Mouse (Mus musculus) adrenal gland, postnatal 25 days (tissue): ENCODE measurements at regions not wholly inside any gene's neighbourhood (a gene's known extent, or its start where the extent isn't known, plus 50 kb on each side); places are given as distances from the start of the nearest gene placed in this dataset.

Source experiments
- DNase-seq: peaks from one replicate; pipeline ENCODE4 v3.0.0; 2021; ENCODE audit warnings: mixed read lengths

DNA sequence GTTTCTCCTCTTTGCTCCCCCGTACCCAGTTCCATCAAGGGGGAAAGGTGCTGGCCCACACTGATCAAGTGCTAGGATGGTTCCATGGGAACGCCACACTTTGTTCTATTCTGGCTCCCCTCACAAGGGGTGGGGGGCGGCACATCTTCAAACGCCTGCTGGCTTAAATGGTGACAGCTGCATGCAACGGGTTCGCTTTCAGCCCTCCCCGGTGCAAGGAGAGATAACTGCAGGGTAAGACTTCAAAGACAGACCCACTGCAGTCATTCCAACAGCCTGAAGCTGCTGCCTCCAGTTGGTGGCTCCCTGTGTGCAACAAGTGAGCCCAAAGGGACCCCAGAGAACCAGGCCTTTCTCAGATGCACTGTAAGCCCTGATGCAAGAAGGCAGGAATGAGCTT lies 173.9 kb upstream of the Lef1 start:
- no peak for DNase-seq

DNA sequence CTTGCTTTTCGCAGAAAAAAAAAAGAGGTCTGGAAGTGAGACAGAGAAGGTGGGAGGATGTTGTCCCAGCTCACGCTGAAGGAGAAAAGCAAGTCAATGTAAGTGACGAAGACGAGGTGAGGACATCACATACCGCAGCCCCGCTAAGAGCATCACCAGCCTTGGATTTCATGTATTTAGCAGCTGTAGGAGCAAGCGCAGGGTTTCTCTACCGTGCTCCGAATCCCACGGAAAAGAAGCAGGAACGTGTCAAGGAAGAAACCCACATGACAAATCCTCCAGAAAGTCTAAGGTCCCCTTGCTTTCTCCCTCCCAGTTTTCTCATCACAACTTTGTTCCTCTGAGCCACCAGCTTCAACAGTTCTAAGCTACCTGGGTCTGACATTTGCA lies 174.3 kb upstream of the Lef1 start:
- no peak for DNase-seq

DNA sequence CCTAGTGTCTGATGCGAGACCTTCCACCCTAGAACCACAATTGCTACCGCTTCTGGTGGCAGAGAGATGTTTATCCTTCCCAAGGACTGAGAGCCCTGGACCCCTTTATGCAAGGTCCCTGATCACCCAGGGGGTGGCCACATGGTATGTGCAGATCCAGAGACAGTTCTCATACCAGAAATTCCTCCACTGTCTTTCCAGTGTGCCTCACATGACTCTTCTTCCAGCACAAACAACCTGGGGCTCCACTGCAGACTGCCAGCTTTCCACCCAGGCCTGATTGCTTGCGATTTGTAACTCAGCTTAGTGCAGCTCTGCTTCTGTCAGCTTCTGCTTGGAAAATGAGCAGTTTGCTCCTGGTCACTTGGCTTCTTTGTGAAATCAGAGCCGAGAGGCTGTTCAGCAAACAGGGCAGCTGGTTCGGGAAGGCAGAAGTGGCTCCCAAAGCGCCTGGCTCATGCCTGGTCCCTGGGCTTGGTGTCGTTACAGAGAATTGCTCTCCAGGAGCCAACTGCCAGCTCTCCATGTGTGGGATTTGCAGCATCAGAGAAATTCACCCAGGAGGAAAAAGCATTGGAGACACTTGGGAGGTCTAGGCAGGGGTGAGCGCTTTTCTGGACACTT lies 174.9 kb upstream of the Lef1 start:
- no peak for DNase-seq

DNA sequence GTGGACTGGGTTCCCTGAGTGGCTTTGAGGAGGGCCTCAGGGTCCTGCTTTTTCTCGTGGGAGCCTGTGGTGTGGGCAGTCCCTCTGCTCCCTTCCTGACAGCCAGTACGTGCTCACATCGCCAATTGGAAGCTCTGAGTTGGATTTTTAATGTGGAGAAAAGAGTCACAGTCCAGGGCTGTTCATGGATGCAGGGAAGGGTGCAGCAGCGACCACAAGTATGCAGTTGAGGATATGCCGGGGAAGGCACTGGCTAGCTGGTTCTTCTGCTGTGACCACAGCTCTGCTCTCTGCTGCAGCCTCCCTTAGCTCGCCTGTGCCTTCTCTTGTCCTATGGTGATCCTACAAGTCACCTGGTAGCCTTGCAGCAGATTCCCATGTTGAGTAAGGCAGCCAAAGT lies 177.5 kb upstream of the Lef1 start:
- DNase-seq: no peak

DNA sequence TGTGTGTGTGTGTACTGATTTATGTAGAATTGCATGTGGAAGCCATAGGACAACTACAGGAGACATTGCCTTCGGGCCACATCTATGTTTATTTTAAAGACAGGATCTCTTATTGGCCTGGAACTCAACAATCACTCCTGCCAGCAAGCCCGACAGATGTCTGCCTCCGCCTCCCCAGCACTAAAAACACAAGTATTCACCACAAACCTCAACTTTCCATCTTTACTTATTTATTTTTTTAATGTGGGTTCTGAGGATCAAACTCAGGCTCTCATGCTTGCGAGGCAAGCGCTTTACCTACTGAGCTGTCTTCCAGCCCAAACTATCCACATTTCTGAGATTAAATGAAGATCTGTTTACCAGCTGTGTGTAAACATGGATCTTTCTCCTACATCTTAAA lies 178.0 kb upstream of the Lef1 start:
- no peak for DNase-seq

DNA sequence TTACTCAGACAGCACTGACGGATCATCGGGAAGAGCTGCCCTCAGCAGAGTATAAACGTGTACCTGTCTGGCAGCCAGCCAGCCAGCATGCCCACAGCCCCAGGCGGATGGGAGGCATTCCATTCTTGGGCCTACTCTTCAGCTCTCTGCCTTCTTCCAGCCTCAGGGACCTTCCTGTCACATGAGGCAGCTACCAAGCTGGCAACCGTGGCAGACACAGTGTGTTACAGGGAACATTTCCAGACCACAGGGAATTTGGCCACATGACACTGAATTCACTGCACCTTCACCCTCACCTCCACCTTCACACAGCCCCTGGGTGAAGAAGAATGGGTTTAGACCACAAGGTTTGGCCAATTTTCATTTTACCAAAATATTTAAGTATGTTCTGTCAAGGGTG lies 185.3 kb upstream of the Lef1 start:
- no peak for DNase-seq

DNA sequence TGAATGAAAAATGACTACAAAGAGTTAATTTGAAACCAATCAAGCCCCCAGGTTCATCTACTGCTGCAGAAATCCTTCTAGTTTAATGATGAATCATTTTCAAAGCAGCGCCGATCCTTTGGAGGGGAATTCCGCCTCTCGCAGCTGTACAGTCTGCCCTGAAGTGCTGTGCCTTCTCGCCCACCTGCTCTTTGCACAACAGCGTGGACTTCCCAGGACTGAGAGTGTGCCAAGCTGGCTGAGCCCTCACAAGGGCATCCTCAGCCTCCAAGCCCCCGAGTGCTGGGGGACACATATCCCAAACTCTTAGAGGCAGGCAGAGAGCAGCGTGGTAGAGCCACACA lies 186.7 kb upstream of the Lef1 start:
- no peak for DNase-seq

DNA sequence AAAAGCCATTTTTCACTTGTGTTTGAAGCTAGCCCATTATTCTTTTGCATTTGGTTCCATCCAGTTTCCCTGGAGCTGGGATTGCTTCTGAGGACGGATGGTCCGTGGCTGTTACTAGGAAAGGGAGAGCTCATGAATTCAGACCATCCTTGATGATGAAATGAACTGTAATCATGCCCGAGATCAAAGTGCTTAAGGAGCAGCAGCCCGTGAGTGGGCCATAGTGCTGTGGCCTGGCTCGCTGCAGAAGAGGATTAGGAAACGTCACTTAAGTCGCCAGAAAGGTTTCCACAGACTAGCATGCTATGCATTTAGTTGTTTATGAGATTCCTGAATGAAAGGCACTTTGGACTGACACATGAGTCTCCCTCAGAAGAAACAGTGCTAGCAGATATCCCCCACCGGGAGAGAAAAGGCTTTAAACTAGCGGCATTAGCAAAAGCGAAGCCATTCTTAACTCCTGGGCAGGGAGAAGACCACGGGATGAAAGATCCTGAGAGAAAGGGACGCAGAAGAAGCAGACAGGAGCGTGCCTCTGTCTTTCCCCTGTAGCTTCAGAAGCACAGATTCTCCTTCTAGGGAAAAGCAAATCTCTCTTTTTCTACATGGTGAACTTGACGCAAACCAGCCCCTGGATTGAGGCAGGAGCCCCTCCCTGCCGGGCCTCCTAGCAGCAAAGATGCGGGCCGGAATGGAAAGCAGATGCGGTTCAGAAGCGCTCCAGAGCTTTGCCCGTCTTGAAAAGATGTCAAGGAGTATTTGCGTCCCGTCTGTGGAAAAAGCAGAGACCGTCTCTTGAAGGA lies 187.3 kb upstream of the Lef1 start:
- DNase-seq: no peak

DNA sequence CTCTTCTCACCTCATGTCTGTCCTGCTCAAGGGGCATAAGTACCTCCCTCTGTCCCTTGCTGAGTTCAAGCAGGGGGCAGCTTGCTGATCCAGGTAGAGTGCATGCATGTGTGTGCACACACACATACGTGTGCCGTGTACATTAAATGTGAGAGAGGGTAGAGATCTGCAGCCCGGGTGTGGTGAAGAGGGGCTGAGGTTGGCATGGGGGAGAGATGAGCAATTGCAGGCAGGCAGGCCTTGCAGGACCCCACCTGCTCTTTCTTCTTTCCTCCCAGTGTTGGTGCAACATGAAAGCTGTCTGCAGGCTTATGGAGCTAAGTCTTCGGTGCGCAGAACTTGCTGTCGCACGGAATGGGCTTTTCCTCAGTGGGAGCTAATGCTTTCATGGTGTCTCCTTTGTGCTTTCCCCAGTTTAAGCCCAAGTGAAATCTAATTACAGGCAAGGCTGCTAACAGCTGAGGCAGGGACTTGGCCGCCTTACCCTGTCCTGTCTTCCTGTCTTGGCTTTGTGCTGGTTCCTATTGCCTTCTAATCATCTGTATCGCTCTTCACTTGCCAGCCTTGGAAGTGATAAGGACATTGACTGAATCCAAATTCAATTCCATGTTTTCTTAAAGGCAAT lies 188.5 kb upstream of the Lef1 start:
- no peak for DNase-seq

DNA sequence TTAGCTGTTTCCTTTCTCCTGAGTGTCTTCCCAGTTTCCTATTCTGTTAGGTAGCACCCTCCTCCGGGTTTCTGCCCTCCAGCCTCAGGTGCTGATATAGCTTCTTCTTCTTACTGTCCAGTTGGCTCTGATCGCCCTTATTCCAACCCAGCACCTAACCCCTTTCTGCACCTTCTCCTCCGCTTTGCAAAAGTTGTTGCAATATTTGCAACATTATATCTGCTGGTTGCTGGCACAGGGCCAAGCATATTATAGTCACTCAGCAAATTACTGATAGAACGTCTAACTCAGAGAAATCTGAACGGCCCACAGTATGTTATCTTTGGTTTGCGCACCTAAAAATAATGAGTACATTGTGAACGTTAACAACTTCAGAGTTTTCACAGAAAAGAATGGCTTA lies 183.6 kb upstream of the Rpl34 start:
- DNase-seq: no peak

DNA sequence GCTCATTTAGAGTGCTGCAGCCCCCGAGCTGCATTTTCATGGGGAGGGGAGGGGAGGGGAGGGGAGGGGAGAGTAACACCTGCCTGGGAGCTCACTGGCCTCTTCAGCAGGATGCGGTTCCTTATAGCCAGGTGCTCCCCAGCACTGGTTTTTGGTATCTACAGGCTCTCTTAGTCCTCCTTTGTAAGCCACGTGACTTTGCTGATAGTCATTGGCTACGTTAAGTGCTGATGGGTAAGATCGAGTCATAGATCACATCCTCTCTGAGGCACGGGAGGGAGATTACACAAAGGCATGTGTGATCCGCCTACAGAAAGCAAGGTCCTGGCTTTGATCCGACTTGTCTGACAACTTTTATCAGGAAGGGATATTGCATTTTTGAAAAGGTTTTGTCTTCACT lies 174.9 kb upstream of the Rpl34 start:
- no peak for DNase-seq

DNA sequence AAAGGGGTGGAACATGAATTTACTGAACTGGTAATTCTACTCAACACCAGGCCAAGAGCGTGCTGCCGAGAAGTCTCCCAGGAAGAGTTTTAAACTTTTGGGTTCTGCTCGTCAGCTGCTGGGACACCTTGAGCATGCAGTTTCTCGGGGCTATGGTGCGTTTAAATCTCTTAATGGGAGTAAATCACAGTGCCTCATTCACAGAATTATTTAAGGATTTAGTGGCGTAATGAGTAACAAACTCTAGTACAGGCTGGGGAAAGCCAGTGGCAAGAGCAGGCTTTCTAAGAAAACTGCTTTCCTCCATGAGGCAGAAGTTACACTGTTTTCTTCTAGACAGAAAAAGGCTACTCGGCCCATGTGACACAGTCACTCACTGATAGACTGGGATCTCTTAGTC lies 173.1 kb upstream of the Rpl34 start:
- DNase-seq: no peak

DNA sequence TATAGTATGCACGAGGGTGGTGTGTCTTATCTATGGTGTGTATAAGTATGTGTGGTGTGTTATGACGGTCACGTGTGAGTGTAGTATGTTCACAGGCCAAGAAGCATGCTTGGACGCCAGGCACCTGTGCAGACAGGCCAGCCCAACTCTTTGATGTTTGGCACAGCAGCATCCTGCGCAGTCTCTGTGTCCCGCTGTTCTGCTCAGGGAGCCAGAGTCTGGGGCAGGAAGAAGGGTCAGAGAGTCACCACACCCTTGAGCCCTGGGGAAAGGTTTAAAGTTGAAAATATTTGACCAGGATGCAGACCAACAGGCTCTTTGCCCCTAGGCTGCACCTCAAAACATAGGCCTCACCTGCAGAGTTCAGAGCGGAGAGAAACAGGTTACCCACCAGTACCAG lies 172.2 kb upstream of the Rpl34 start:
- DNase-seq: no peak

DNA sequence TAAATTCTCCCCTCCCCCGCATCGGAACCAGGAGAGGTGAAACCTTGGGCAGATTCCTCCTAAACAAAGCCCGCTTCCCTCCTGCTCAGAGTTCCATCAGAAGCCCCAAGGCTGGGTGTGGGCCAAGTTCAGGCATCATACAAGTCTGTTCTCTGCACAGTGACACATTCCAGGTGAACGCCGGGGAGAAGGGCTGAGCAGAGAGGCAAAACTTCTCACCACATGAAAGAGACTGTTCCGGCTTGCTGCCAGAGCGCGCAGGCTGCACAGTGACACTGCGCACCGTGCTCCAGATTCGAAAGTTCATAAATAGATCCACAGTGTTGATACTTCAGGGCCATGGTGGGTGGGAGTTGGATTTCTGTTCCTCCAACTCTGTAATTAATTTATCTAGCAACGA lies 171.1 kb upstream of the Rpl34 start:
- no peak for DNase-seq

DNA sequence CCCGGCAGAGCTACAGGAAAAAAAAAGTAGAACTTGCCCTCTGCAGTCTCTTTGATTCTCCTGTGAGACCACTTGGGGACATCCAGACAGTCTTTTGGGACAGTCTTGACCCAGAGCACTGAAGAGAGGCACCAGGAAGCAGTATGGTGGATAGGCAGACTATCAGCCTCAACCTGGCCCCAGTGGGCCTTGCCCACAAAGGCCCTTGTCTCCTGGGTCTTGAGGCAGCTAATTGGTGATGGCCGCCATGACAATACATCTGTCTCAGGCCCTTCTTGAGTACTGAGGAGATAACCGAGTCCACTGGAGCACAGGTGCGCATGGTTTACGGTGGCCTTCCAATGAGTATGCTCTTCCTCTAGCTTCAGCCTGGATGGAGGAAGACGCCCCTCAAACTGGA lies 170.6 kb upstream of the Rpl34 start:
- DNase-seq: no peak

DNA sequence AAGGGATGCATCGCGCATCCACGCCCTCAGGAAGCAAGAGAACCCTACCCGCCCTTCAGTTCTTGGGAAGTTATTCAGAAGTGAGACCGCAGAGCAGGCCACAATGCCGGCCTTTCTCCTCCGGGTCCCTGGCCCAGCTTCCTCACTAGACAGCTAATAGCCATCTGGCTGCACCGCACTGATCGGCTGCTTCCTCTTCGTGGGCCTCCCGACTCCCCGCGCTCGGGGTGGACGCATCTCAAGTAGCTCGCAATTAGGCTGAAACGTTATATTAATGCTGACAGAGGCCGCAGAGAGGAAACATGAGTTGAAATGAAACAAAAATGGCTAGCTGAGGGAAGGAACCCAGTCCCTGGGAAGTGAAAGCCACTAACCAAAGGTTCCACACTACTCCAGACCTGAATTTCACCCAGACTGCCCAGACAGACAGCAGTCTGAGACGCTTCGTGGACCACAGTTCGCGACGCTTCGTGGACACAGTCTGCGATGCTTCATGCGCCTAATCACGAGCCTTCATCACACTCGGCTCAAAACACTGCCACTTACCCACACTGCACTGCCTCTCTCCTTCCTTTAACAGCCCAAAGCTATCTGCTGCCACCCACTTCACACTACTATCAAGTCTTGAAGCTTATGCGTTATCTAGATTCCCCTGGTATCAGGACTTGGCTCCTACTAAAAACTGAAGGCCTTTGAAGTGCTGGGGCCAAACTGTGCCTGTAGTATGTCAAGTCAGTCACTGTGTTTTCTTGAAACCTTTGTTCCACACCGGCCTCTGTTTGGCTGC lies 170.0 kb upstream of the Rpl34 start:
- no peak for DNase-seq

DNA sequence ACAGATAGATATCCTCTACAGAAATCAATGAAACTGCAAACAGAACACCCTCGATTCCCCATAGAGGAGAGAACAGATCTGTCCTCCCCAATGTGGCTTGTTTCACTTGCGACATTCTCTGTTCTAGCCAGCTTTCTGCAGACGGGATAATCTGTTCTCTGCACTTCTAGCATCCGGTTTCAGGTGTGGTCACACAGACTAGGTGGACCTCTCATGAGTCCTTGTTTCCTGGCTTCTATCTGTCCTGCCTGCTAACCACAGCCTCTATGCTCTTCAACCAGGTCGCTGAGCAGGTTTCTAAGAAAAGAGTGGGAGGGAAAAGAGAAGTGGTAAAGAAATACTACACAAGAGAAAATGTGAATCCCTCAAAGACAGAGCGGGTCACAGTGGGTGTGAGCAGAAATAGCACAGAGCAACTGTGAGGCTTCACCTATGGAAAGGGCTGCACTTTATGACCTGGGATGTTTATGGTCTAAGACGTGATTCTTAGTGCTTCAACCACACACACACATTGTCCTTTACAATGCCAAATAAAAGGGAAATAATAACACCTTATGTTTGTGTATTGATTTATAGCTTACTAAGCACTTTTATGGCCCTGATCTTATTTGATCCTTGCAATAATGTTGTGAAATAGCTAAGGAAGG lies 164.1 kb upstream of the Rpl34 start:
- no peak for DNase-seq

DNA sequence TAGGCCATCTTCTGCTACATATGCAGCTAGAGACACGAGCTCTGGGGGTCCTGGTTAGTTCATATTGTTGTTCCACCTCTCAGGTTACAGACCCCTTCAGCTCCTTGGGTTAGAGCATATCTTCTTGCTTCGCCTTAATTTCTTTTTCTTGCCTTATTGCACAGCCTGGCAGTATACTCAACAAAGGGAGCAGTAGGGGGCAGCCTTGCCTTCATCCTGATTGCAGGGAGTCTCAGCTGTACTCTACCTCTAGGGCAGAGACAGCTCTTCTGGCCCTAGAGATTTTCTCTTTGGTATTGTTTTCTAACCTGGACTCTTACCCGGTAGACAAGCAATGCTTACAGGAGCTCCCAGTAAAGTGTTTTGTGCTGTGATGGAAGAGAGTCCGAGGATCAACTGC lies 161.1 kb upstream of the Rpl34 start:
- DNase-seq: no peak

DNA sequence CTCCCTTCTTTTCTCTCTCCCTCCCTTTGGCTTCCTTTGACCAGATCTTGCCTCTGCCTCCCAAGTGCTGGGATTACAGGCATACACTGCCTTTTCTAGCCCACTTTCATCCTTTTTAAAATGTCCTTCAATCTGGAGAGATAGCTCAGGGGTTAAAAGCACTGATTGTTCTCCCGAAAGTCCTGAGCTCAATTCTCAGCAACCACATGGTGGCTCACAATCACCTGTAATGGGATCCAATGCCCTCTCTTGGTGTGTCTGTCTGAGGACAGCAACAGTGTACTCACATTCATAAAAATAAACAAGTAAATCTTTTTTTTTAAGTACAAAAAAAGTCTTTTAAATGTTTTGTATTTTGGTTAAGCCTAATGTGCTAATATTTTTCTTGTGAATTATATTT lies 158.4 kb upstream of the Rpl34 start:
- DNase-seq: no peak

DNA sequence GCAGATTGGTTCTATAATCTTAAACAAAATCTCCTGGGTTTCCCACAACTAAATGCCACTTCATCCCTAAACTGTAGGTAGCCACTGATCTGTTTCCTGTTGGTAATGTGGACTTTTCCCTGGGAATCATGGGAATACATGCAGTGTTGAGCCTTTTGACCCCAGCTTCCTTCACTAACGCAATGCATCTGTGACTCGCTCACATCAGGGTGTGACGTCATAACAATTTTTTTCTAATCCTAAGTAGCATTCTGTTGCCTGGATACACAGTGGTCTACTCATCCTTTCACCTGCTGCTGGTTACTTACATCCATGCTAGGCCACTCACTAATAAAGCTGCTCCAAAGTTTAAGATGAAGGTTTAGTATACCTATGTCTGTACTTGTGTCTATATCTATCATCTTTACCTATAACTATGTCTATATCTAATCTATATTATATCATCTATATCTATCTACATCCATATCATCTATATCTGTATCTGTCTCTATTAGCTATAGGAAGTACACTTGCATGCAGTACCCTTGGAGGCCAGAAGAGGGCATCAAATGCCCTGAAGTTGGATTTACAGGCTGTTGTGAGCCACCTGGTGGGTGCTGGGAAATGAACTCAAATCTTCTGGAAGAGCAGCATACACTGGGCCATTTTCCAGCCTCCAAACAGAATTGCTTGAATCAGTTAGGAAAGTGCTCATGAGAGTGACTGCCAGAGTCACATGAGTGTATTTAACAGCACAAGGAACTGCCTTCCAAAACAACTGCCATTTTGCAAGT lies 157.5 kb upstream of the Rpl34 start:
- DNase-seq: no peak

DNA sequence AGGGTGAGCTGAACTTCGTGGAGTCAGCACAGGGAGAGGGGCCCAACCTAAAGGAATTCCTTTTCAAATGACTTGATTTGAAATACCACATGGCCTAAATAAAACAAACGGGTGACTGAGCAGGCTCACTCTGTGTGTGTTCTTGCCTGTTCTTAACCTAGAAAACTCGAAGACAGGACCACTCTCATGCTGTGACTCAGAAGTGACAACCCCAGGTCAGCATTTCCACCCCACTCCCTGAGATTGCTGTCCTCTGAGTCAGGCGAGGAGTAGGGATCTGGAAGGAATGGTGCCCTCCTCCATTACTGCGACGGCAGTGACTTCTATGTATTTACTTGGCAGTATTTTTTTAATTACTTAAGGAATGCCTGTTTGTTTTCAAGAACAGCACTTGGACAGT lies 155.8 kb upstream of the Rpl34 start:
- DNase-seq: no peak

DNA sequence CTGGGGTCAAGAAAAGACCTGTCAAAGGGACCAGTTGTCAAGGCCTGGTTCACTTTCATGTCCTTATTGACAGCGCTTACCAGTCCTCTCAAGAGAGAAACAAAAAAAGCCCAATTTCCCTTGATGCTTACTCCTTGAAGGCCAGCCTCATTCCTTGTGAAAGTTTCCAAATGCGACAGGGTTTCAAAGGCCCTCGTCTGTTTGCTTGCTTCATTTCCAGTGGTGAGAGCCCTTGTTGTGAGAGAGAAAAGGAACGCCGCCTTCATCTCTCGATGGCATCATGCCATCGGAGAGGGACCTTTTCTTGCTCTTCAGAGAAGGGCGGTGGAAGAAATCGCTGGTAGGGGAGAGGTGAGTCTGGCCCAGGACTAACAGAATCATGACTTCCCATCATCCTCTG lies 154.2 kb upstream of the Rpl34 start:
- DNase-seq: no peak
